Mouse (Mus musculus) CH12.LX (cell line): ENCODE measurements at regions not wholly inside any gene's neighbourhood (a gene's known extent, or its start where the extent isn't known, plus 50 kb on each side); places are given as distances from the start of the nearest gene placed in this dataset.

Experiments used
- CTCF ChIP-seq, 2 experiments: IDR thresholded peaks in 1 of 2; conservative IDR thresholded peaks in 1 of 2; 2 replicates each; pipeline ENCODE4 v1.5.1; 2011 to 2012; ENCODE audit warnings: low read depth in 2 of 2, low read length in 2 of 2, improper control_type of control experiment in 1 of 2, inconsistent platforms in 1 of 2, mild to moderate bottlenecking in 1 of 2, moderate library complexity in 1 of 2
- ETS1 ChIP-seq: conservative IDR thresholded peaks from 2 replicates; pipeline ENCODE4 v1.6.1; 2012; ENCODE audit warnings: low read depth, mild to moderate bottlenecking, inconsistent platforms, low read length, improper control_type of control experiment, moderate library complexity

DNA sequence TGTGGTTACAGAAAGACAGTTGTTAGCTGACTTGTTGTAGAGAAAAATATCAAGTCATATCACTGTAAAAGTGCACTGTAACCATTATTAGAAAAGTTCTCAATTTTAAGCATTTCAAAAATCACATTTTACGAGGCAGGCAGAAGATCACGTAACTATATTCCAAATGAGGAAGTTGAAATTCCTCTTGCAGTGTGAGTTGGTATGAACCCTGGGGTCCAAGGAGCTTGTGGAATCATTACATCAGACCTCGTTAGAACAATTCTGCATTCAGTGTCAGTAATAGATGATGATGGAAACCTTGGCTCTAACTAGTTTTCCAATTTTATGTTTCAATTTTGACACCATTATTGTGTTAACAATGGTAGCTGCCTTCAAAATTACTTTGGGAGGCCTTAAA, 57.7 kb upstream of the Hsd17b12 start:
- TF ChIP-seq CTCF (conservative IDR thresholded peaks at IDR 0.05 in 1 of 2, IDR thresholded peaks at IDR 0.05 in 1 of 2; ENCODE audit: low read depth in 2 of 2, low read length in 2 of 2) (no peak), ETS1 (no peak)
